Mouse (Mus musculus) heart, adult 2 months (tissue): ENCODE results near the gene Smox.

Experiments used
- CTCF ChIP-seq: fragments of 200-600 bp; IDR thresholded peaks from 2 replicates; pipeline ENCODE4 v1.8.1; 2022; ENCODE audit warnings: antibody characterized with exemption, mild to moderate bottlenecking, moderate library complexity
- EP300 ChIP-seq: fragments of 200-500 bp; IDR thresholded peaks from 2 replicates; pipeline ENCODE4 v1.6.1; 2011; ENCODE audit warnings: low read depth, low read length, control low read depth; ENCODE audit not compliant: insufficient read depth
- POLR2A ChIP-seq: fragments of 200-500 bp; IDR thresholded peaks from 2 replicates; pipeline ENCODE4 v1.6.1; 2011; ENCODE audit warnings: mild to moderate bottlenecking, low read depth, low read length, control low read depth; ENCODE audit not compliant: insufficient read depth

DNA sequence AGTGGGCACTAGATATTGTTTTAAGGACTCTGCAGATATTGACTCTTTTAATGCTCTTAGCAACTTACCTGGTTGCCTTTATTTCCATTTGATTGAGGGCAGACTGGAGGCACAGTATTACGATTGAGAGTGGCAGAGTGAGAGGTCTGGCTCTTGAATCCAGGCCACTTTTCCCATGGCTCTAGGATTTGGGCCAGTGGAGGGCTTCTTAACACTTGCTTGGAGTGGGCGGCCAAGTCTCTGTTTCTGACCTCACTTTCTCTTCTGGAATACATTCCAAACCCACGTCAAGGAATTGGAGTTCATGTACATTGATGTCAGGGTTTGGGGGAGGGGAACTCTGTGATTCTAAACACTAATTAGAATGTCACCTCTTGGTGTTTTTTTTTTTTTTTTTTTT is 4.0 kb downstream of the Smox start:
- TF ChIP-seq CTCF, result no peak
- TF ChIP-seq POLR2A, result no peak
- no peak for TF ChIP-seq EP300
